Comparison of ENCODE assay signal across 15 mouse cellular contexts in genomic region chr4:102930679-102931078, GRCm38 (mm10). TPM values are rescaled to one million over a fixed set of nuclear protein-coding genes. Genes with fewer than 3 reads are reported as not detected.
DNase-seq lines count a peak whose midpoint lies in the region; ATAC-seq lines count a peak whose summit lies in the region.
"Had no signal": no experiment of that assay in that cellular context is flagged by ENCODE, and none has a peak within 500 bp of the region (broad histone marks: within the 10 kb centered on the region; RNA-seq: fewer than 3 reads in every experiment).

No protein-coding gene starts in this region.

- H3K4me2 ChIP-seq in midbrain, embryonic 11.5 days = no peak overlapping the region
- H3K4me2 ChIP-seq: forebrain, embryonic 15.5 days had no signal

- H3K4me3 ChIP-seq in macrophage (ENCODE audit: inconsistent target) = no peak overlapping the region
- no peak overlapping the region for H3K4me3 ChIP-seq in midbrain, embryonic 11.5 days (ENCODE audit: low read depth, low read length)
- H3K4me3 ChIP-seq in heart, embryonic 10.5 days = no peak overlapping the region
- H3K4me3 ChIP-seq: forebrain, embryonic 15.5 days had no signal

- DNase-seq in right cerebral cortex, adult 2 months (ENCODE audit: low spot score in 2 of 2) = peak; percentile 42 to 44
- DNase-seq in right cerebral cortex, postnatal 25 days = no peak
- peak; percentile 23 for DNase-seq in thymus, postnatal 4 days
- no peak for DNase-seq in midbrain, embryonic 11.5 days (ENCODE audit: low spot score, missing footprints)
- DNase-seq in heart, embryonic 10.5 days (ENCODE audit: low spot score) = no peak
- DNase-seq: cerebellum, adult 9-10 months; gastrocnemius, postnatal 36 days; kidney, adult 9 months; lung, adult 18-20 months had no signal

- ATAC-seq in granulocyte monocyte progenitor cell, adult 5-6 weeks (replicated peaks; ENCODE audit: poor library complexity, severe bottlenecking) = peak; percentile 93
- ATAC-seq in midbrain, embryonic 11.5 days (ENCODE audit: low FRiP score) = no peak
- ATAC-seq: forebrain, embryonic 15.5 days; hindbrain, postnatal 0 days had no signal

- no peaks in the 10 kb centered on the region for H3K27me3 ChIP-seq in midbrain, embryonic 11.5 days (ENCODE audit: control insufficient read depth, insufficient read depth, low read length)
- H3K27me3 ChIP-seq in heart, embryonic 10.5 days (ENCODE audit: insufficient read depth, poor library complexity, severe bottlenecking) = no peaks in the 10 kb centered on the region
- H3K27me3 ChIP-seq: CH12.LX; forebrain, embryonic 15.5 days had no signal

- no peak overlapping the region for H3K9ac ChIP-seq in midbrain, embryonic 11.5 days (ENCODE audit: low read length)
- H3K9ac ChIP-seq: forebrain, embryonic 15.5 days had no signal

- no peaks in the 10 kb centered on the region for H3K79me2 ChIP-seq in macrophage (ENCODE audit: inconsistent target)

- H3K4me1 ChIP-seq in midbrain, embryonic 11.5 days (ENCODE audit: control insufficient read depth, insufficient read depth, low read length) = no peaks in the 10 kb centered on the region
- H3K4me1 ChIP-seq in heart, embryonic 10.5 days = no peaks in the 10 kb centered on the region
- H3K4me1 ChIP-seq: forebrain, embryonic 15.5 days had no signal

- no peaks in the 10 kb centered on the region for H3K9me3 ChIP-seq in midbrain, embryonic 11.5 days (ENCODE audit: control insufficient read depth, low read length)
- H3K9me3 ChIP-seq in heart, embryonic 10.5 days = no peaks in the 10 kb centered on the region
- H3K9me3 ChIP-seq: forebrain, embryonic 15.5 days had no signal

- H3K27ac ChIP-seq in macrophage = peak overlapping the region; percentile 48
- no peak overlapping the region for H3K27ac ChIP-seq in midbrain, embryonic 11.5 days (ENCODE audit: low read depth, low read length)
- H3K27ac ChIP-seq in heart, embryonic 10.5 days = no peak overlapping the region
- H3K27ac ChIP-seq: forebrain, embryonic 15.5 days; hindbrain, postnatal 0 days had no signal

- 3% methylated on average over 7 of the region's 7 CpGs for WGBS in macrophage (ENCODE audit: missing documents)
- 87% methylated on average over 7 of the region's 7 CpGs for WGBS in midbrain, embryonic 11.5 days
- 82% methylated on average over 7 of the region's 7 CpGs for WGBS in heart, embryonic 10.5 days

- no peaks in the 10 kb centered on the region for H3K36me3 ChIP-seq in macrophage (ENCODE audit: inconsistent target)
- H3K36me3 ChIP-seq in midbrain, embryonic 11.5 days (ENCODE audit: control insufficient read depth, insufficient read depth, low read length) = no peaks in the 10 kb centered on the region
- H3K36me3 ChIP-seq in heart, embryonic 10.5 days = no peaks in the 10 kb centered on the region

RNA-seq across cellular contexts. Expression of gene Tctex1d1, which starts 47.7 kb away (rescaled TPM):
- 9.4 and 25.4 TPM in 2 replicates for total RNA-seq in granulocyte monocyte progenitor cell, adult 5-6 weeks (2014; fragmentation: Nextera tagmentation)
- 22.0 and 28.2 TPM in 2 replicates for total RNA-seq in granulocyte monocyte progenitor cell, adult 5-6 weeks (2017)
- not detected for total RNA-seq in macrophage (2018; cell fraction: chromatin; rRNA removed)
- total RNA-seq in macrophage (2018; cell fraction: cytosol; rRNA removed) = not detected
- not detected for total RNA-seq in macrophage (2018; cell fraction: nucleus; rRNA removed)
- not detected in 3 replicates for polyA plus RNA-seq in macrophage (2018)
- 0.22 TPM in 1 of 2 replicates, not detected in the other for polyA plus RNA-seq in midbrain, embryonic 11.5 days (2014; fragmentation: Nextera tagmentation; extraction: Ambion mirVana)
- 0.38 TPM in 1 of 2 replicates, not detected in the other for polyA plus RNA-seq in heart, embryonic 10.5 days (2016; fragmentation: Nextera tagmentation; extraction: Ambion mirVana)
- total RNA-seq: CH12.LX had no signal
- polyA plus RNA-seq: heart, embryonic 14.5 days had no signal

Comparison
In these comparisons a context has a peak if more than half of its experiments do, and no peak if none do; other contexts are left out.
1. DNase-seq: peak in right cerebral cortex, adult 2 months (2 of 2) and thymus, postnatal 4 days (single experiment); none in right cerebral cortex, postnatal 25 days (single experiment), midbrain, embryonic 11.5 days (single experiment) and heart, embryonic 10.5 days (single experiment).